Mouse (Mus musculus): ENCODE data around the gene Usp19. TPM values are rescaled to one million over a fixed set of nuclear protein-coding genes. Genes with fewer than 3 reads are reported as not detected.

Gene Usp19
- polyA plus RNA-seq, 1 experiment: 10.7 TPM

- Histone ChIP-seq H3K9me3 (ENCODE audit: control insufficient read depth, low read length) (no peaks in the 10 kb centered on the region), H3K27me3 (ENCODE audit: control insufficient read depth) (no peaks in the 10 kb centered on the region), H3K4me3 (replicated peaks) (no peak overlapping the region), H3K4me1 (ENCODE audit: control insufficient read depth) (peaks cover 27% of the 10 kb centered on the region), H3K36me3 (ENCODE audit: control insufficient read depth) (peaks cover 41% of the 10 kb centered on the region)
- no peak for TF ChIP-seq GATA1 (IDR thresholded peaks at IDR 0.05; ENCODE audit: low read length)
- no peak for TF ChIP-seq TAL1 (IDR thresholded peaks at IDR 0.05; ENCODE audit: low read length)
These were observed 1.2 kb upstream of the Usp19 start for GRCm38 (mm10) chr9:108489215-108489614.

- peaks cover 49% of the 10 kb centered on the region for H3K36me3 ChIP-seq (ENCODE audit: control insufficient read depth)
- H3K4me3 ChIP-seq (replicated peaks): peak overlapping the region; percentile 90
- TF ChIP-seq TAL1 (IDR thresholded peaks at IDR 0.05; ENCODE audit: low read length) (no peak), GATA1 (IDR thresholded peaks at IDR 0.05; ENCODE audit: low read length) (no peak)
- no peaks in the 10 kb centered on the region for H3K9me3 ChIP-seq (ENCODE audit: control insufficient read depth, low read length)
- no peaks in the 10 kb centered on the region for H3K27me3 ChIP-seq (ENCODE audit: control insufficient read depth)
- H3K4me1 ChIP-seq (ENCODE audit: control insufficient read depth): peaks cover 27% of the 10 kb centered on the region
These were observed 472 bp upstream of the Usp19 start for GRCm38 (mm10) chr9:108489702-108490558.

DNA sequence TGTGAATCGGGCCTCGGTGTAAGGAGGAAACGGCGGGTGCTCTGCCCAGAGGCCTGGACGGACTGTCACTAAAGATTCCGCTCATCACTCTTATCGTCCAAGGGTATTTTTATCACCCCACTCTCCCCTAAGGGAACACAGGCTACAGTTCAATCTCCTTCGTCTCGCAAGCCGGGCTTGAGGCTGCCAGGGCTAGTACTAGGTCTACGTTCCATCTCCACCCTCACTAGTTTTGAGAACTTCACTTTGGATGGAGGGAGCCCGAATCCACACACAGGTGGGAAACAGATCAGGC, 831 bp downstream of the Usp19 start:
- Histone ChIP-seq H3K36me3 (ENCODE audit: control insufficient read depth) (peaks cover 57% of the 10 kb centered on the region), H3K27me3 (ENCODE audit: control insufficient read depth) (no peaks in the 10 kb centered on the region), H3K4me1 (ENCODE audit: control insufficient read depth) (peaks cover 27% of the 10 kb centered on the region), H3K4me3 (replicated peaks) (peak overlapping the region; percentile 90), H3K9me3 (ENCODE audit: control insufficient read depth, low read length) (no peaks in the 10 kb centered on the region)
- TF ChIP-seq GATA1 (IDR thresholded peaks at IDR 0.05; ENCODE audit: low read length) (no peak), TAL1 (IDR thresholded peaks at IDR 0.05; ENCODE audit: low read length) (no peak)

DNA sequence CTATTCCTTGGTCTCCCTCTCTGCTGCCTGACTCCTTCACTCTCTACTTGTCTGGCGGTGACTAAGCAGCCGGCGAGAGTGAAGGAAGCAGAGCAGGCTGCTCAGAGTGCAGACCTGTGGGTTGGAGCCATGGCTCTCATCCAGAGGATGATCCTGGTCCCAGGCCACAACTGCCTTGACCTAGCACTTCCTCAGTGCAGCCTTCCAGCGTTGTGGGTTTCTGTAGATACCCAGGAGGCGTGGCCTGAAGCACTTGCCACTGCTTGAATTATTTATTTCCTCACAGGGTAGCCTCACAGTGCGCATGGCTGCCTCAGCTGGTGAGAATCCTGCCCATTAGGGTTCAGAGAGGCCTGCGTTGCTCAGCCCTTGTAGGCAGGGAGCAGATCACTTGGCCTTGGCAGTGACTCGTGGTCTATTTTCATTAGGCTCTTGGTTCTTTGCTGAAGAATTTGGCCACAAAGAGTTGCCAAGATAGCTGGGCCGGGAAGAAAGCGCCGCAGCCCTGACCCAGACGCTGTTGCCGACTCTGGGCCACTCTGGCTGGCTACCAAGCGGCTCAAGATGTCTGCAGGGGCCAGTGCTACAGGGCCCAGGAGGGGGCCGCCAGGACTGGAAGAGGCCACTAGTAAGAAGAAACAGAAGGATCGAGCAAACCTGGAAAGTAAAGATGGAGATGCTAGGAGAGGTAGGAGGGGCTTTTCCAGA, 1.8 kb downstream of the Usp19 start:
- peaks cover 27% of the 10 kb centered on the region for H3K4me1 ChIP-seq (ENCODE audit: control insufficient read depth)
- H3K9me3 ChIP-seq (ENCODE audit: control insufficient read depth, low read length): no peaks in the 10 kb centered on the region
- no peaks in the 10 kb centered on the region for H3K27me3 ChIP-seq (ENCODE audit: control insufficient read depth)
- H3K4me3 ChIP-seq (replicated peaks): peak overlapping the region; percentile 90
- H3K36me3 ChIP-seq (ENCODE audit: control insufficient read depth): peaks cover 63% of the 10 kb centered on the region
- TF ChIP-seq TAL1 (IDR thresholded peaks at IDR 0.05; ENCODE audit: low read length): no peak
- no peak for TF ChIP-seq GATA1 (IDR thresholded peaks at IDR 0.05; ENCODE audit: low read length)

- TF ChIP-seq GATA1 (IDR thresholded peaks at IDR 0.05; ENCODE audit: low read length) (no peak), TAL1 (IDR thresholded peaks at IDR 0.05; ENCODE audit: low read length) (no peak)
- peaks cover 27% of the 10 kb centered on the region for H3K4me1 ChIP-seq (ENCODE audit: control insufficient read depth)
- no peaks in the 10 kb centered on the region for H3K27me3 ChIP-seq (ENCODE audit: control insufficient read depth)
- no peak overlapping the region for H3K4me3 ChIP-seq (replicated peaks)
- peaks cover 70% of the 10 kb centered on the region for H3K36me3 ChIP-seq (ENCODE audit: control insufficient read depth)
- no peaks in the 10 kb centered on the region for H3K9me3 ChIP-seq (ENCODE audit: control insufficient read depth, low read length)
These were observed 2.8 kb downstream of the Usp19 start for GRCm38 (mm10) chr9:108493246-108493645.

DNA sequence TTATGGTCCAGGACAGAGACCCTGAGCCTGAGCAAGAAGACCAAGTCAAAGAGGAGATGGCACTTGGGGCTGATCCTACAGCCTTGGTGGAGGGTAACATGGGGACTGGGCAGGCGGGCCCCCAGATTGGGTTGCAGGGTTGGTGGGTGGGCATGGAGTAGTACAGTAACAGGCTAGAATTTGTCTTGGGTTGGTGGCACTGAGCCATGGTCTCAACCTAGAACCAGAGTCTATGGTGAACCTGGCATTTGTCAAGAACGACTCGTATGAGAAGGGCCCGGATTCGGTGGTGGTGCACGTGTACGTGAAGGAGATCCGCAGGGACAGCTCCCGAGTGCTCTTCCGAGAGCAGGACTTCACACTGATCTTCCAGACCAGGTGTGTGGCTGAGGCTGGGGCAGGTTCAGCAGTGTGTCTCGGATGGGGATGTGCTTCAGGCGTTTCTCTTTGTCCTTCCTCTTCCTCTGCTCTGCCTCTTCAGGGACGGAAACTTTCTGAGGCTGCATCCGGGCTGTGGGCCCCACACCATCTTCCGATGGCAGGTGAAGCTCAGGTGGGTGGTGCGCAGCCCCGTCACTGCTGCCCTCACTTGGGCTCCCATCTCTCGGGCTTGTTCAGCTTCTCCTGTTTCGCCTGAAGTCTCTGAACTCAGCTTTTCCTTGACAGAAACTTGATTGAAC, 3.9 kb downstream of the Usp19 start:
- Histone ChIP-seq H3K4me3 (replicated peaks) (no peak overlapping the region), H3K9me3 (ENCODE audit: control insufficient read depth, low read length) (no peaks in the 10 kb centered on the region), H3K36me3 (ENCODE audit: control insufficient read depth) (peaks cover 75% of the 10 kb centered on the region), H3K4me1 (ENCODE audit: control insufficient read depth) (peaks cover 27% of the 10 kb centered on the region), H3K27me3 (ENCODE audit: control insufficient read depth) (no peaks in the 10 kb centered on the region)
- no peak for TF ChIP-seq TAL1 (IDR thresholded peaks at IDR 0.05; ENCODE audit: low read length)
- no peak for TF ChIP-seq GATA1 (IDR thresholded peaks at IDR 0.05; ENCODE audit: low read length)

DNA sequence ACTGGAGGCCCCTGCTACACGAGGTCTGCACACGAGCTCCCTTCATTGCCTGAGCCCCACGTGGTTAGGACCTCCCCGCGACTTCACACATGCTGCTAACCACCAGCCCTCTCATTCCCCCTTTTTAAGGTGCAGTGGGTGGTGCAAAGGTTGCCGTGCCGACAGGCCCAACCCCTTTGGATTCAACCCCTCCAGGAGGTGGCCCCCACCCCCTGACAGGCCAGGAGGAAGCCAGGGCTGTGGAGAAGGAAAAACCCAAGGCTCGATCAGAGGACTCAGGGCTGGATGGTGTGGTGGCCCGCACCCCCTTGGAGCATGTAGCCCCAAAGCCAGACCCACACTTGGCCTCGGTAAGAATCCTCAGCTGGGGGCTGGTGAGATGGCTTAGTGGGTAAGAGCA, 4.5 kb downstream of the Usp19 start:
- no peak for TF ChIP-seq TAL1 (IDR thresholded peaks at IDR 0.05; ENCODE audit: low read length)
- no peak for TF ChIP-seq GATA1 (IDR thresholded peaks at IDR 0.05; ENCODE audit: low read length)

GRCm38 (mm10) chr9:108499231-108499630, 8.8 kb downstream of the Usp19 start:
- TF ChIP-seq TAL1 (IDR thresholded peaks at IDR 0.05; ENCODE audit: low read length): no peak
- TF ChIP-seq GATA1 (IDR thresholded peaks at IDR 0.05; ENCODE audit: low read length): no peak
- Histone ChIP-seq H3K27me3 (ENCODE audit: control insufficient read depth) (no peaks in the 10 kb centered on the region), H3K4me3 (replicated peaks) (no peak overlapping the region), H3K9me3 (ENCODE audit: control insufficient read depth, low read length) (no peaks in the 10 kb centered on the region), H3K36me3 (ENCODE audit: control insufficient read depth) (peaks cover 95% of the 10 kb centered on the region), H3K4me1 (ENCODE audit: control insufficient read depth) (no peaks in the 10 kb centered on the region)

More for the DNA sequence above, 4.5 kb downstream of the Usp19 start:
- no peaks in the 10 kb centered on the region for H3K27me3 ChIP-seq (ENCODE audit: control insufficient read depth)
- peaks cover 25% of the 10 kb centered on the region for H3K4me1 ChIP-seq (ENCODE audit: control insufficient read depth)
- no peaks in the 10 kb centered on the region for H3K9me3 ChIP-seq (ENCODE audit: control insufficient read depth, low read length)
- peaks cover 82% of the 10 kb centered on the region for H3K36me3 ChIP-seq (ENCODE audit: control insufficient read depth)
- no peak overlapping the region for H3K4me3 ChIP-seq (replicated peaks)

- TF ChIP-seq TAL1 (IDR thresholded peaks at IDR 0.05; ENCODE audit: low read length) (no peak), GATA1 (IDR thresholded peaks at IDR 0.05; ENCODE audit: low read length) (no peak)
- Histone ChIP-seq H3K27me3 (ENCODE audit: control insufficient read depth) (no peaks in the 10 kb centered on the region), H3K4me3 (replicated peaks) (no peak overlapping the region), H3K36me3 (ENCODE audit: control insufficient read depth) (peaks cover 88% of the 10 kb centered on the region), H3K4me1 (ENCODE audit: control insufficient read depth) (no peaks in the 10 kb centered on the region), H3K9me3 (ENCODE audit: control insufficient read depth, low read length) (no peaks in the 10 kb centered on the region)
These were observed 9.5 kb downstream of the Usp19 start for GRCm38 (mm10) chr9:108499943-108500342.

Measured in erythroblast, embryonic 14.5 days (primary cell).